ENCODE assay signal across 17 mouse cellular contexts in genomic region chr4:137181252-137181651, GRCm38 (mm10).
DNase-seq lines count a peak whose midpoint lies in the region; ATAC-seq and TF ChIP-seq lines count a peak whose summit lies in the region.
"Had no signal": no experiment of that assay in that cellular context is flagged by ENCODE, and none has a peak within 500 bp of the region (broad histone marks: within the 10 kb centered on the region; RNA-seq: fewer than 3 reads in every experiment).

No protein-coding gene starts in this region.

- no peaks in the 10 kb centered on the region for H3K9me3 ChIP-seq in kidney, embryonic 14.5 days (ENCODE audit: control insufficient read depth, low read length)
- H3K9me3 ChIP-seq in lung, postnatal 0 days (ENCODE audit: low read length), result no peaks in the 10 kb centered on the region
- H3K9me3 ChIP-seq in stomach, postnatal 0 days (ENCODE audit: control insufficient read depth, low read length), result no peaks in the 10 kb centered on the region
- H3K9me3 ChIP-seq: forebrain, embryonic 15.5 days had no signal

- ATAC-seq in kidney, embryonic 14.5 days (ENCODE audit: low FRiP score, low TSS enrichment), result peak; percentile 7; the same call in 1 of the 2 replicates
- ATAC-seq in lung, postnatal 0 days, result peak; percentile 46
- ATAC-seq in stomach, postnatal 0 days (ENCODE audit: low FRiP score, low TSS enrichment), result peak; percentile 43
- ATAC-seq: forebrain, embryonic 15.5 days had no signal

- DNase-seq in kidney, postnatal 36 days, result no peak
- no peak for DNase-seq in lung, postnatal 0 days (ENCODE audit: low spot score)
- no peak for DNase-seq in lung, postnatal 14 days
- peak; percentile 13 to 54 for DNase-seq in lung, postnatal 4 days
- DNase-seq in stomach, postnatal 0 days (ENCODE audit: low spot score), result no peak
- DNase-seq in left cerebral cortex, adult 18-20 months (ENCODE audit: low spot score in 2 of 2), result no peak
- DNase-seq: adrenal gland, adult 2 months; cerebellum, adult 9-11 months; heart, postnatal 10 days; midbrain, embryonic 14.5 days; right cerebral cortex, postnatal 14 days; spleen, adult 18-20 months; thymus, adult 2 months had no signal

- no peak overlapping the region for H3K4me2 ChIP-seq in kidney, embryonic 14.5 days (replicated peaks; ENCODE audit: low read depth, low read length)
- H3K4me2 ChIP-seq in lung, postnatal 0 days (replicated peaks; ENCODE audit: low read depth, low read length), result no peak overlapping the region
- H3K4me2 ChIP-seq in stomach, postnatal 0 days (replicated peaks; ENCODE audit: low read depth), result no peak overlapping the region
- H3K4me2 ChIP-seq: forebrain, embryonic 15.5 days; hindbrain, embryonic 14.5 days had no signal

- H3K4me3 ChIP-seq in kidney, embryonic 14.5 days (ENCODE audit: low read length), result no peak overlapping the region
- H3K4me3 ChIP-seq in lung, postnatal 0 days (ENCODE audit: low read depth, low read length), result no peak overlapping the region
- no peak overlapping the region for H3K4me3 ChIP-seq in stomach, postnatal 0 days (ENCODE audit: low read depth, low read length)
- H3K4me3 ChIP-seq: forebrain, embryonic 15.5 days; myocyte had no signal

- H3K27me3 ChIP-seq in kidney, embryonic 14.5 days (ENCODE audit: control insufficient read depth, insufficient read depth, low read length), result no peaks in the 10 kb centered on the region
- H3K27me3 ChIP-seq in lung, postnatal 0 days (replicated peaks; ENCODE audit: insufficient read depth, low read length), result no peaks in the 10 kb centered on the region
- H3K27me3 ChIP-seq in stomach, postnatal 0 days (ENCODE audit: control insufficient read depth, insufficient read depth, low read length), result no peaks in the 10 kb centered on the region
- H3K27me3 ChIP-seq: forebrain, embryonic 15.5 days had no signal

- TF ChIP-seq CTCF in lung, postnatal 0 days (IDR thresholded peaks at IDR 0.05), result no peak
- 0 out of 2 replicates have a peak, but pooled peaks have one; percentile 4 for TF ChIP-seq CTCF in stomach, postnatal 0 days (IDR thresholded peaks at IDR 0.05; ENCODE audit: low read depth)

- TF ChIP-seq EP300 in lung, postnatal 0 days (IDR thresholded peaks at IDR 0.05), result no peak
- no peak for TF ChIP-seq EP300 in stomach, postnatal 0 days (optimal IDR thresholded peaks at IDR 0.05)

- 45% methylated on average over 8 of the region's 8 CpGs for WGBS in kidney, embryonic 14.5 days
- WGBS in lung, postnatal 0 days, result 51% methylated on average over 8 of the region's 8 CpGs
- WGBS in stomach, postnatal 0 days, result 45% methylated on average over 8 of the region's 8 CpGs

- H3K4me1 ChIP-seq in kidney, embryonic 14.5 days (ENCODE audit: control insufficient read depth, insufficient read depth, low read length), result peaks cover 30% of the 10 kb centered on the region
- peaks cover 2% of the 10 kb centered on the region; the same call in 1 of the 2 replicates for H3K4me1 ChIP-seq in lung, postnatal 0 days (ENCODE audit: insufficient read depth, low read depth, low read length)
- H3K4me1 ChIP-seq in stomach, postnatal 0 days (replicated peaks; ENCODE audit: control insufficient read depth, insufficient read depth), result no peaks in the 10 kb centered on the region
- H3K4me1 ChIP-seq: forebrain, embryonic 15.5 days had no signal

- H3K27ac ChIP-seq in kidney, embryonic 14.5 days (ENCODE audit: low read depth, low read length), result no peak overlapping the region
- H3K27ac ChIP-seq in lung, postnatal 0 days (ENCODE audit: low read length), result no peak overlapping the region
- no peak overlapping the region for H3K27ac ChIP-seq in stomach, postnatal 0 days (replicated peaks)
- H3K27ac ChIP-seq: forebrain, embryonic 15.5 days; hindbrain, embryonic 14.5 days had no signal

- no peak overlapping the region for H3K9ac ChIP-seq in kidney, embryonic 14.5 days (ENCODE audit: low read depth, low read length)
- no peak overlapping the region for H3K9ac ChIP-seq in lung, postnatal 0 days (replicated peaks; ENCODE audit: low read depth)
- no peak overlapping the region for H3K9ac ChIP-seq in stomach, postnatal 0 days (ENCODE audit: low read length)
- H3K9ac ChIP-seq: forebrain, embryonic 15.5 days; hindbrain, embryonic 14.5 days had no signal

- no peaks in the 10 kb centered on the region for H3K36me3 ChIP-seq in kidney, embryonic 14.5 days (ENCODE audit: control insufficient read depth, insufficient read depth, low read length)
- H3K36me3 ChIP-seq in lung, postnatal 0 days (ENCODE audit: insufficient read depth, low read length), result no peaks in the 10 kb centered on the region
- no peaks in the 10 kb centered on the region for H3K36me3 ChIP-seq in stomach, postnatal 0 days (ENCODE audit: control insufficient read depth, insufficient read depth, low read length)
- H3K36me3 ChIP-seq: forebrain, embryonic 15.5 days had no signal

Comparison
In these comparisons a context has a peak if more than half of its experiments do, and no peak if none do; other contexts are left out.
1. DNase-seq: peak in lung, postnatal 4 days (2 of 2); none in kidney, postnatal 36 days (0 of 2), lung, postnatal 0 days (single experiment), lung, postnatal 14 days (single experiment), stomach, postnatal 0 days (single experiment) and left cerebral cortex, adult 18-20 months (0 of 2).
2. Peak in every context shown above with its lines, with median percentiles within 50 percentile points of each other: ATAC-seq.